Mouse (Mus musculus): ENCODE measurements at regions not wholly inside any gene's neighbourhood (a gene's known extent, or its start where the extent isn't known, plus 50 kb on each side); places are given as distances from the start of the nearest gene placed in this dataset.

GRCm38 (mm10) chrX:103259882-103260281 lies 61.3 kb upstream of the Cdx4 start:
- H3K9me3 ChIP-seq (replicated peaks; ENCODE audit: low read length) = no peaks in the 10 kb centered on the region
- H3K4me2 ChIP-seq (ENCODE audit: insufficient read depth, low read depth, poor library complexity, severe bottlenecking) = no peak overlapping the region
- in situ Hi-C loops (cut with MboI; ENCODE audit: low pct_ligation_motif_present, low pct_unique_long_range_greater_than_20kb, low sequenced_read_pairs) = loop anchor here (5.0 to 25.0 kb wide), 2 partner anchors 112 to 177 kb away; no protein-coding TSS in a partner anchor
- H3K27ac ChIP-seq (ENCODE audit: insufficient read depth, low read depth) = no peak overlapping the region
- no peak overlapping the region for H3K4me3 ChIP-seq (replicated peaks in 1 of 3; ENCODE audit: low read depth in 2 of 3, low read length in 2 of 3, poor library complexity in 1 of 3)
- TF ChIP-seq ZNF384 (IDR thresholded peaks at IDR 0.05; ENCODE audit: low read depth, low read length) = peak; percentile 64
- peak; percentile 79 for TF ChIP-seq RAD21 (IDR thresholded peaks at IDR 0.05; ENCODE audit: low read depth, low read length)
- TF ChIP-seq MEF2A (IDR thresholded peaks at IDR 0.05; ENCODE audit: borderline replicate concordance, low read depth, low read length) = no peak
- peak; percentile 60 for TF ChIP-seq ZC3H11A (IDR thresholded peaks at IDR 0.05; ENCODE audit: low read depth, low read length)
- no peak for TF ChIP-seq NRF1 (IDR thresholded peaks at IDR 0.05; ENCODE audit: low read depth, low read length)
- TF ChIP-seq SMC3 (IDR thresholded peaks at IDR 0.05; ENCODE audit: low read depth, low read length) = peak; percentile 84
- peak; percentile 16 to 75; a peak in 2 of 4 replicates for TF ChIP-seq CTCF (conservative IDR thresholded peaks at IDR 0.05 in 1 of 2, IDR thresholded peaks at IDR 0.05 in 1 of 2; ENCODE audit: low read depth in 2 of 2, low read length in 2 of 2)
- no peaks in the 10 kb centered on the region for H3K79me2 ChIP-seq (replicated peaks; ENCODE audit: control insufficient read depth, extremely low read depth, insufficient read depth, poor library complexity, severe bottlenecking)
- peak; percentile 54 for DNase-seq (ENCODE audit: extremely low read depth)
- H3K36me3 ChIP-seq (replicated peaks in 1 of 2; ENCODE audit: control insufficient read depth in 1 of 2, insufficient read depth in 1 of 2, low read length in 1 of 2) = no peaks in the 10 kb centered on the region
- H3K9ac ChIP-seq (ENCODE audit: insufficient read depth, low read depth) = no peak overlapping the region
- dilution Hi-C loops (cut with MboI; ENCODE audit: extremely low pct_ligation_motif_present, extremely low pct_unique_long_range_greater_than_20kb, low sequenced_read_pairs) = no loop called here
- no peaks in the 10 kb centered on the region for H3K27me3 ChIP-seq (replicated peaks)
- no peaks in the 10 kb centered on the region for H3K4me1 ChIP-seq (ENCODE audit: control insufficient read depth in 1 of 2, insufficient read depth in 2 of 2)
